Mouse (Mus musculus) stomach, postnatal 0 days (tissue): Measurements from ENCODE around the gene Sumf1.

Experiments
- CTCF ChIP-seq: IDR thresholded peaks from 2 replicates; pipeline ENCODE4 v1.5.1; 2016; ENCODE audit warnings: antibody characterized with exemption, low read depth, mild to moderate bottlenecking, moderate library complexity
- EP300 ChIP-seq: optimal IDR thresholded peaks from 2 replicates; pipeline ENCODE3; 2016; ENCODE audit warnings: antibody characterized with exemption

GRCm38 (mm10) chr6:108110336-108110735 is 75.0 kb downstream of the Sumf1 start:
- TF ChIP-seq EP300 (no peak), CTCF (no peak)
